Mouse (Mus musculus): ENCODE data around the gene Scaf8. TPM values are rescaled to one million over a fixed set of nuclear protein-coding genes. Genes with fewer than 3 reads are reported as not detected.
"Not testable (repeated sequence)": the region's sequence is repeated elsewhere in the genome, so short reads cannot be mapped to it uniquely, and the experiment has no call there.

The Scaf8 gene
- polyA plus RNA-seq, 1 experiment from 2014 or later: 18.1 TPM

DNA sequence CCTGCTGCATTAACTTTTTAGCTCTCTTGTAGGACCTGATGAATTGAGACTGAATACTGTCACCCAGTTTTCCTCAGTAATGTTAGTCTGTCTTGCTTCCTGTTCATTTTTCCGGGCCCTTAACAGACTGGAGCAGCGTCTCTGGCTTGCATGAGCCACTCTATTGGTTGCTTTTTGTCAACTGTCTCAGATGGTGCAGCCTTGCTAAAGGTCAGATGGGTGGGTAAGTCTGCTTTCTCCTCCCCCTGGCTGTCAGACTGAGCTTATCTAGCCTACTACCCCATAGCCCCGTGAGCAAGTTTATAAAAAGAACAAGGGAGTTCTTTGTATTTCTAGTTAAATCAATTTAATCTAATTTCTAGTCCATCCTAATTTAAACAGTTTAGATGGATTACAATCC lies 23.6 kb downstream of the Scaf8 start:
- H3K9me3 ChIP-seq (ENCODE audit: control insufficient read depth, low read length): no peaks in the 10 kb centered on the region
- H3K9ac ChIP-seq (ENCODE audit: low read length): no peak overlapping the region
- H3K4me1 ChIP-seq (replicated peaks; ENCODE audit: control insufficient read depth, insufficient read depth, low read length): no peaks in the 10 kb centered on the region; the same call in 1 of the 2 replicates
- ATAC-seq (ENCODE audit: low read depth): no peak
- WGBS: 22% methylated on average over 3 of the region's 3 CpGs
- no peak overlapping the region for H3K4me2 ChIP-seq (ENCODE audit: low read depth, low read length)
- H3K27ac ChIP-seq (ENCODE audit: low read length): no peak overlapping the region
- no peaks in the 10 kb centered on the region for H3K36me3 ChIP-seq (ENCODE audit: control insufficient read depth, insufficient read depth, low read length)
- no peaks in the 10 kb centered on the region for H3K27me3 ChIP-seq (ENCODE audit: control insufficient read depth, insufficient read depth, low read depth, low read length)
- no peak overlapping the region for H3K4me3 ChIP-seq (ENCODE audit: low read length)

DNA sequence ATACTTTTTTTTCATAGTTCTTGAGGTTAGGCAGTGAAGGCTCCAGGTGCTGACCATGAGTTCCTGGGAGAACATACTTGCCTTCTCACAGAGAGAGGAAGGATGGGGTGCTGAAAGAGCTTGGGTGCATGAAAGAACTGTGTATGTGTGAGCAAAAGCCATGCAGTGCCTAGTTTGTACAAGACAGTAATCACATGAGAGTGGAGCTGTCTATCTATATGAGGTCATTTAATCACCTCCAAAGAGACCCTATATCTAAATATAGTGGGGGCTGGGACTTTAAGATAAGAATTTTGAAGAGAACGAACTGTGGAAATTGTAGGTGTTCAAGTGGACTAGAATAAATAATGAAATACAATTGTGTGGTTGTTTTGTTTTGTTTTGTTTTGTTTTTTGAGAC lies 25.3 kb downstream of the Scaf8 start:
- ATAC-seq (ENCODE audit: low read depth): no peak
- no peaks in the 10 kb centered on the region; the same call in 1 of the 2 replicates for H3K4me1 ChIP-seq (replicated peaks; ENCODE audit: control insufficient read depth, insufficient read depth, low read length)
- H3K27me3 ChIP-seq (ENCODE audit: control insufficient read depth, insufficient read depth, low read depth, low read length): no peaks in the 10 kb centered on the region
- WGBS: 67% methylated on average over 1 of the region's 1 CpGs
- H3K36me3 ChIP-seq (ENCODE audit: control insufficient read depth, insufficient read depth, low read length): no peaks in the 10 kb centered on the region
- no peaks in the 10 kb centered on the region for H3K9me3 ChIP-seq (ENCODE audit: control insufficient read depth, low read length)
- no peak overlapping the region for H3K9ac ChIP-seq (ENCODE audit: low read length)
- H3K27ac ChIP-seq (ENCODE audit: low read length): no peak overlapping the region
- H3K4me2 ChIP-seq (ENCODE audit: low read depth, low read length): no peak overlapping the region
- no peak overlapping the region for H3K4me3 ChIP-seq (ENCODE audit: low read length)

DNA sequence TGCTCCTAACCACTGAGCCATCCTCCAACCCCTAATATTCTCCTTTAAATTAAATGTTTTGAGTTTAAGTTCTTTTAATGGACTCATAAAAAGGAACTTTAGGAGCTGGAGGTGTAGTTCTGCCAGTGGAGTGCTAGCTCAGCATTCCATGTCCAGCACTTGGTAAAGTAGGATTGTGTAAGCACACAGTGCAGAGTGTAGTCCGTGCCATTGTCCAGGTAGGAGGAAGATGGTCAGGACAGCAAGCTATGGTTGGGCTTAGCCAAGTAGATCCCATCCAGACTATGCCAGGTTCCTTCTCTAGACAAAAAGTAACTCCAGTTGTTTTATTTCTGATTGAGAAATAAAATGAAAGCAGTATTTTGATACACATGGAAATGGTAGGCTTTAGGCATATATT lies 34.1 kb downstream of the Scaf8 start:
- H3K27me3 ChIP-seq (ENCODE audit: control insufficient read depth, insufficient read depth, low read depth, low read length): no peaks in the 10 kb centered on the region

DNA sequence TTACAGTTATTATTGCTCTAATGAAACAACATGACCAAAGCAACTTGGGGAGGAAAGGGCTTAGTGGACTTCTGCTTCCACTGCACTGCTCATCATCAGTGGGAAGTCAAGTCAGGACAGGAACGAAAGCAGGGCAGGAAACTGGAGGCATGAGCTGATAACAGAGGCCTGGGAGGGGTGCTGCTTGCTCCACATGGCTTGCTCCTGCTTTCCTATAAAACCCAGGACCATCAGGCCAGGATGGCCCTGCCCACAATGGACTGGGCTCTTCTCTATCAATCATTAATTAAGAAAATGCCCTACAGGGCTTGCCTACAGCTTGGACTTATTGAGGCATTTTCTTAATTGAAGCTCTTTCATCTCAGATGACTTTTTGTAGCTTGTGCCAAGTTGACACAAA lies 34.8 kb downstream of the Scaf8 start:
- H3K27me3 ChIP-seq (ENCODE audit: control insufficient read depth, insufficient read depth, low read depth, low read length): no peaks in the 10 kb centered on the region
- H3K4me3 ChIP-seq (ENCODE audit: low read length): no peak overlapping the region
- H3K36me3 ChIP-seq (ENCODE audit: control insufficient read depth, insufficient read depth, low read length): peaks cover 8% of the 10 kb centered on the region
- H3K27ac ChIP-seq (ENCODE audit: low read length): no peak overlapping the region
- 44% methylated on average over 1 of the region's 1 CpGs for WGBS
- ATAC-seq (ENCODE audit: low read depth): no peak
- H3K9ac ChIP-seq (ENCODE audit: low read length): no peak overlapping the region
- no peaks in the 10 kb centered on the region for H3K9me3 ChIP-seq (ENCODE audit: control insufficient read depth, low read length)
- no peaks in the 10 kb centered on the region for H3K4me1 ChIP-seq (replicated peaks; ENCODE audit: control insufficient read depth, insufficient read depth, low read length)
- H3K4me2 ChIP-seq (ENCODE audit: low read depth, low read length): no peak overlapping the region

More for the DNA sequence above, 34.1 kb downstream of the Scaf8 start:
- ATAC-seq (ENCODE audit: low read depth): no peak
- Histone ChIP-seq H3K9ac (ENCODE audit: low read length) (no peak overlapping the region), H3K4me3 (ENCODE audit: low read length) (no peak overlapping the region), H3K27ac (ENCODE audit: low read length) (no peak overlapping the region), H3K9me3 (ENCODE audit: control insufficient read depth, low read length) (no peaks in the 10 kb centered on the region), H3K4me2 (ENCODE audit: low read depth, low read length) (no peak overlapping the region), H3K4me1 (replicated peaks; ENCODE audit: control insufficient read depth, insufficient read depth, low read length) (no peaks in the 10 kb centered on the region), H3K36me3 (ENCODE audit: control insufficient read depth, insufficient read depth, low read length) (peaks cover 4% of the 10 kb centered on the region)
- WGBS: 93% methylated on average over 1 of the region's 1 CpGs

DNA sequence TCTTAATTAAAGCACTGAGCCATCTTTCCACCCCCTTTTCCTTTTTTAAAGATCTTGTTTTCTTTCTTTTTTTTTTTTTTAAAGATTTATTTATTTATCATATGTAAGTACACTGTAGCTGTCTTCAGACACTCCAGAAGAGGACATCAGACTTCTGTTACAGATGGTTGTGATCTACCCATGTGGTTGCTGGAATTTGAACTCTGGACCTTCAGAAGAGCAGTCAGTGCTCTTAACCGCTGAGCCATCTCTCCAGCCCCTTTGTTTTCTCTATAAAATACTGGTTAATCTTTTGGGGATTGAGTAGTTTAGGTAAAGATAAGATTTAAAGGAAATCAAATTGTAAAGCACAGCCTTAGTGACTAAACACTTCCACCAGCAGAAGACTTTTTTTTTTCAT lies 35.9 kb downstream of the Scaf8 start:
- H3K4me2 ChIP-seq (ENCODE audit: low read depth, low read length); H3K4me3 ChIP-seq (ENCODE audit: low read length); H3K9me3 ChIP-seq (ENCODE audit: control insufficient read depth, low read length); H3K27me3 ChIP-seq (ENCODE audit: control insufficient read depth, insufficient read depth, low read depth, low read length); ATAC-seq (ENCODE audit: low read depth); H3K9ac ChIP-seq (ENCODE audit: low read length); H3K27ac ChIP-seq (ENCODE audit: low read length); H3K36me3 ChIP-seq (ENCODE audit: control insufficient read depth, insufficient read depth, low read length); H3K4me1 ChIP-seq (replicated peaks; ENCODE audit: control insufficient read depth, insufficient read depth, low read length): not testable (repeated sequence)
- WGBS: 68% methylated on average over 1 of the region's 1 CpGs

DNA sequence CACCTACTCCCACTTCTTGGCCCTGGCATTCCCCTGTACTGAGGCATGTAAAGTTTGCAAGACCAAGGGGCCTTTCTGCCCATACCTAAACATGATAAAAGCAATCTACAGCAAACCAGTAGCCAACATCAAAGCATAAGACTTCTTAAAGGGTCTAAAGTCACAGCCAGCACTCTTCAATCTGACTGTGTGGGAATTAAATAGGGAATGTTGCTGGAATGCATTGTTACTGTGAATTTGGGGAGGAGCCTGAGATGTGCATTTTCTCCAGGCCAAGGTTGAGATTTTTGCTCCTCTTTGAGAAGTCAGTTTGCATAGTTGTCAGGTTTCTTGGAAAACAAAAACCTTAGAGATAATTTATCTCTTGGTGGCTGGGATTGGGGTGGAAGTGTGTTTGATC lies 36.4 kb downstream of the Scaf8 start:
- Histone ChIP-seq H3K27me3 (ENCODE audit: control insufficient read depth, insufficient read depth, low read depth, low read length) (no peaks in the 10 kb centered on the region), H3K4me3 (ENCODE audit: low read length) (no peak overlapping the region), H3K4me2 (ENCODE audit: low read depth, low read length) (no peak overlapping the region), H3K27ac (ENCODE audit: low read length) (no peak overlapping the region), H3K9ac (ENCODE audit: low read length) (no peak overlapping the region), H3K4me1 (replicated peaks; ENCODE audit: control insufficient read depth, insufficient read depth, low read length) (no peaks in the 10 kb centered on the region), H3K36me3 (ENCODE audit: control insufficient read depth, insufficient read depth, low read length) (peaks cover 12% of the 10 kb centered on the region), H3K9me3 (ENCODE audit: control insufficient read depth, low read length) (no peaks in the 10 kb centered on the region)
- ATAC-seq (ENCODE audit: low read depth): no peak

DNA sequence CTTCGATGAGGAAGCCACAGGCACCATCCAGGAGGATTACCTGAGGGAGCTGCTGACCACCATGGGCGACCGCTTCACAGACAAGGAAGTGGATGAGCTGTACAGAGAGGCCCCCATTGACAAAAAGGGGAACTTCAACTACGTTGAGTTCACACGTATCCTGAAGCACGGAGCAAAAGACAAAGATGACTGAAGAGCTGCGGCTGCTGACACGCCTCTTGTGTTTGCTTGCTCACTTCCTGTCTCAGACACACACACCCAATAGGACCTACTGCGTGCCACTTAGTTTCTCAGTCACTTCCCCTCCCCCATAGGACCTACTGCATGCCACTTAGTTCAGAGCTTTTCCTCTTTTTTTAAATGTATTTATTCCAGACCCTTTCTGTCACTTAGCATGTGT lies 41.4 kb downstream of the Scaf8 start:
- not testable (repeated sequence) for H3K4me3 ChIP-seq (ENCODE audit: low read length); H3K9ac ChIP-seq (ENCODE audit: low read length); ATAC-seq (ENCODE audit: low read depth); H3K4me1 ChIP-seq (replicated peaks; ENCODE audit: control insufficient read depth, insufficient read depth, low read length); H3K27ac ChIP-seq (ENCODE audit: low read length); H3K27me3 ChIP-seq (ENCODE audit: control insufficient read depth, insufficient read depth, low read depth, low read length); H3K4me2 ChIP-seq (ENCODE audit: low read depth, low read length); H3K9me3 ChIP-seq (ENCODE audit: control insufficient read depth, low read length)
- H3K36me3 ChIP-seq (ENCODE audit: control insufficient read depth, insufficient read depth, low read length): peaks cover 18% of the 10 kb centered on the region; the same call in 1 of the 2 replicates
- whole genome bisulfite sequencing: 78% methylated on average over 9 of the region's 9 CpGs

DNA sequence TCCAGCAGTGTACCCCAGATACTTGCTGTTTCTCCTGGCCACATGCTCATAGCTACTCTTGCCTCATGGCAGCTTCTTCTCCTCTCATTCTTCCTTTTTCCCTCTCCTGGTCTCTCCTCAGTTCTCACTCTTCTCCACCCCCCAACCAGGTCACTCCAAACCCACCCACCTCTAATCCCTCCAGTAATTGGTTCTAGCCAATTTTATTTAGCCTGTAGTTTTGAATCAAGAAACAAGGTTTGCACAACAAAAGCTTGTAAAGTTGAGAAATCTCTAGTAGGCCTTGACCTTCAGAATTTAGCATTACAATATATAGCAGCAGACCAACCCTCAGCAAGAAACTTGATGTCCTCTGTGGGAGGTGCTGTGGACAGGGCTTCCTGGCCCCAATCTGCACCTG lies 42.2 kb downstream of the Scaf8 start:
- peaks cover 18% of the 10 kb centered on the region; the same call in 1 of the 2 replicates for H3K36me3 ChIP-seq (ENCODE audit: control insufficient read depth, insufficient read depth, low read length)
- ATAC-seq (ENCODE audit: low read depth): no peak

DNA sequence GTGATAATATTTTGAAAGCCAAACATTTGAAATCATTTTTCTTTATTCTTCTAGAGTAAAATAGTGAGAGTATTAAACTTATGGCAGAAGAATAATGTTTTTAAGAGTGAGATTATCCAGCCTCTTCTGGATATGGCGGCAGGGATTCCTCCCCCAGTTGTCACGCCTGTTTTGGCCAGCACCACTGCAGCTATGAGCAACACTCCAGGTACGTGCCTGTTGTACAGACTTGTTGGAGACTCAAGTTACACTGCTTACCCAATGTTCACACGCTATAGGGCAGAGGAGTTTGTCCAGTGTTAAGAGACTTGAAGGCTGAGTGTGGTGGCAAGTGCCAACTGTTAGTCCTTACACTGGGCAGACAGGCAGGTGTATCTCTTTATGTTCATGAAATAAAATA lies 48.1 kb downstream of the Scaf8 start:
- no peak overlapping the region for H3K27ac ChIP-seq (ENCODE audit: low read length)
- peaks cover 8% of the 10 kb centered on the region for H3K36me3 ChIP-seq (ENCODE audit: control insufficient read depth, insufficient read depth, low read length)
- no peak overlapping the region for H3K9ac ChIP-seq (ENCODE audit: low read length)
- H3K4me3 ChIP-seq (ENCODE audit: low read length): no peak overlapping the region
- no peak overlapping the region for H3K4me2 ChIP-seq (ENCODE audit: low read depth, low read length)
- H3K9me3 ChIP-seq (ENCODE audit: control insufficient read depth, low read length): no peaks in the 10 kb centered on the region
- ATAC-seq (ENCODE audit: low read depth): 0 out of 2 replicates have a peak, but pooled peaks have one; percentile 26
- WGBS: 78% methylated on average over 4 of the region's 4 CpGs
- no peaks in the 10 kb centered on the region for H3K27me3 ChIP-seq (ENCODE audit: control insufficient read depth, insufficient read depth, low read depth, low read length)
- H3K4me1 ChIP-seq (replicated peaks; ENCODE audit: control insufficient read depth, insufficient read depth, low read length): no peaks in the 10 kb centered on the region

More for the DNA sequence above, 42.2 kb downstream of the Scaf8 start:
- Histone ChIP-seq H3K4me2 (ENCODE audit: low read depth, low read length) (no peak overlapping the region), H3K9ac (ENCODE audit: low read length) (no peak overlapping the region), H3K4me3 (ENCODE audit: low read length) (no peak overlapping the region), H3K4me1 (replicated peaks; ENCODE audit: control insufficient read depth, insufficient read depth, low read length) (no peaks in the 10 kb centered on the region), H3K27ac (ENCODE audit: low read length) (no peak overlapping the region), H3K27me3 (ENCODE audit: control insufficient read depth, insufficient read depth, low read depth, low read length) (no peaks in the 10 kb centered on the region), H3K9me3 (ENCODE audit: control insufficient read depth, low read length) (no peaks in the 10 kb centered on the region)

DNA sequence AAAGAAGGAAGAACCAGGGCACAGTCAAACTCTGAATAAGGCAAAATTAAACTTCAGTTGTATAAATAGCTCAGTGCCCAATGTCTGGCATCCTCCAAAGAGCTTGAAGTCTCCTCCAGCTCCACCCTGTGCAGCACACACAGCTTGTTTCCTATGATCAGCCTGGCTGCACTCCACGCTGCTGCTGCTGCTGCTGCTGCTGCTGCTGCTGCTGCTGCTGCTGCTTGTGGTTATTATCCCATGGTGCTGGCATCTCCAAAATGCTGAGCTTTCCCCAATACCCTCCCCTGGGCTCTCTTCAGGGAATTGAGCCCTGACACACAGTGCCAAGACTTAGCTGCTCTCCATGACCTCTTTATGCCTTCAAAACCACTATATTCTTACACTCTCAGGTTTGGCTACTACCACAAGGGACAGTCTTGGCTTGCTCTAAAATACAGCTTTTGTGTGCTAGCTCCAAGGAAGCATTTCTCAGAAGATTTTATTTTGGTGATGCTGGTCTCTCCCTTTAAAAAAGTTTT lies 65.7 kb downstream of the Scaf8 start:
- peaks cover 19% of the 10 kb centered on the region for H3K36me3 ChIP-seq (ENCODE audit: control insufficient read depth, insufficient read depth, low read length)
- WGBS: 94% methylated on average over 1 of the region's 1 CpGs
- H3K4me1 ChIP-seq (replicated peaks; ENCODE audit: control insufficient read depth, insufficient read depth, low read length); H3K27ac ChIP-seq (ENCODE audit: low read length); H3K27me3 ChIP-seq (ENCODE audit: control insufficient read depth, insufficient read depth, low read depth, low read length); H3K4me3 ChIP-seq (ENCODE audit: low read length); H3K9ac ChIP-seq (ENCODE audit: low read length); H3K9me3 ChIP-seq (ENCODE audit: control insufficient read depth, low read length); ATAC-seq (ENCODE audit: low read depth); H3K4me2 ChIP-seq (ENCODE audit: low read depth, low read length): not testable (repeated sequence)

All from lung, embryonic 16.5 days (tissue).